Mouse (Mus musculus) liver, embryonic 16.5 days (tissue): ENCODE measurements around the gene Hist1h2bp. TPM values are rescaled to one million over a fixed set of nuclear protein-coding genes. Genes with fewer than 3 reads are reported as not detected.
"Not testable (repeated sequence)": the region's sequence is repeated elsewhere in the genome, so short reads cannot be mapped to it uniquely, and the experiment has no call there.

Source experiments
- ATAC-seq: fragments of 200-750 bp; cut with Nextera tagmentation; 2 replicates; pipeline ENCODE4 v1.8.0; 2017; ENCODE audit warnings: low read depth, mild to moderate bottlenecking, moderate number of reproducible peaks, moderate library complexity
- H3K27ac ChIP-seq: fragments of 300-500 bp; sonication (generic); 2 replicates; pipeline ENCODE4 v1.5.1; 2014; ENCODE audit warnings: mild to moderate bottlenecking, low read length
- H3K27me3 ChIP-seq: fragments of 300-500 bp; sonication (generic); 2 replicates; pipeline ENCODE4 v1.6.1; 2014; ENCODE audit warnings: low read depth, low read length, mixed read lengths; ENCODE audit not compliant: control insufficient read depth, insufficient read depth
- H3K36me3 ChIP-seq: fragments of 300-500 bp; sonication (generic); 2 replicates; pipeline ENCODE4 v1.6.1; 2014; ENCODE audit warnings: mild to moderate bottlenecking; ENCODE audit not compliant: control insufficient read depth, insufficient read depth
- H3K4me1 ChIP-seq: fragments of 300-500 bp; sonication (generic); 2 replicates; pipeline ENCODE4 v1.6.1; 2014; ENCODE audit warnings: low read depth, low read length, mixed read lengths; ENCODE audit not compliant: control insufficient read depth
- H3K4me2 ChIP-seq: fragments of 300-500 bp; sonication (generic); 2 replicates; pipeline ENCODE4 v1.6.1; 2014; ENCODE audit warnings: low read depth, low read length, mixed read lengths
- H3K4me3 ChIP-seq: fragments of 300-500 bp; sonication (generic); 2 replicates; pipeline ENCODE4 v1.5.1; 2014; ENCODE audit warnings: low read depth, mild to moderate bottlenecking, low read length
- H3K9ac ChIP-seq: fragments of 300-500 bp; sonication (generic); 2 replicates; pipeline ENCODE4 v1.6.1; 2014; ENCODE audit warnings: low read depth, low read length
- H3K9me3 ChIP-seq: fragments of 300-500 bp; sonication (generic); replicated peaks from 2 replicates; pipeline ENCODE4 v1.6.1; 2016; ENCODE audit warnings: low read length; ENCODE audit not compliant: control insufficient read depth
- WGBS: fragments of 180-500 bp; shearing (Covaris S2); extraction: QIAGEN DNeasy Blood & Tissue Kit; methylation state at CpG from one replicate; pipeline ENCODE4 v1.1.7; 2014; ENCODE audit not compliant: insufficient replicate concordance; 5-methylcytosine and 5-hydroxymethylcytosine counted together
- polyA plus RNA-seq: library from polyadenylated mRNA; unstranded; fragments of >200 nt; fragmentation: Nextera tagmentation; extraction: Ambion mirVana; gene quantifications from 2 replicates; pipeline ENCODE4 v1.2.1, GENCODE M21; 2015

Gene Hist1h2bp
- 3.8 and 7.6 TPM in 2 replicates for polyA plus RNA-seq

DNA sequence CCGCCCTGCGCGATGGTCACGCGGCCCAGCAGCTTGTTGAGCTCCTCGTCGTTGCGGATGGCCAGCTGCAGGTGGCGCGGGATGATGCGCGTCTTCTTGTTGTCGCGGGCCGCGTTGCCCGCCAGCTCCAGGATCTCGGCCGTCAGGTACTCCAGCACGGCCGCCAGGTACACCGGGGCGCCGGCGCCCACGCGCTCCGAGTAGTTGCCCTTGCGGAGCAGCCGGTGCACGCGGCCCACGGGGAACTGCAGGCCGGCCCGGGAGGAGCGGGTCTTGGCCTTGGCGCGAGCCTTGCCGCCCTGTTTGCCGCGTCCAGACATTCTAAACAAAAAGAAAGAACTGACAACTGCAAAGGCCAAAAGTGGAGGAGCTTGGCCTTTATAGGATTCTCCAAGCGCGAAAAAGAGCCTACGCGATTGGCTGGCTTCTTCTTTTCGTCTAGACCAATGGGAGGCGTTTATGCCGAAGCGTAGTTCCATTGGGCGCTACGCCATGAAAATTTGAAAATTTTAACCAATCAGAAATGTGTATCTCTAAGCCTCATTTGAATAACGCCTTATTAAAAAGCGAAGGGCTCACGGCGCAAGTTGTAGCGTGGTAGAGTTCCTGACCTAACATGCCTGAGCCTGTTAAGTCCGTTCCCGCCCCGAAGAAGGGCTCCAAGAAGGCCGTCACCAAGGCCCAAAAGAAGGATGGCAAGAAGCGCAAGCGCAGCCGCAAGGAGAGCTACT, at the start of gene Hist1h2bp, which contains the start of gene Hist1h2an:
TSS of gene Hist1h2bp (plus strand) at position 563 of the 731 bp plus-strand sequence.
TSS of gene Hist1h2an (minus strand) at position 320 of the 731 bp plus-strand sequence.
- not testable (repeated sequence) for H3K36me3 ChIP-seq, H3K27me3 ChIP-seq, H3K9me3 ChIP-seq
- peak; percentile 83 for ATAC-seq
- Histone ChIP-seq H3K9ac (peak within 1 kb of the TSS; percentile 81), H3K4me3 (peak within 1 kb of the TSS; percentile 60), H3K27ac (peak within 1 kb of the TSS; percentile 97), H3K4me1 (peaks cover 28% of the 10 kb centered on the region), H3K4me2 (peak within 1 kb of the TSS; percentile 77)
- under 1% methylated on average over 38 of the region's 63 CpGs for WGBS

DNA sequence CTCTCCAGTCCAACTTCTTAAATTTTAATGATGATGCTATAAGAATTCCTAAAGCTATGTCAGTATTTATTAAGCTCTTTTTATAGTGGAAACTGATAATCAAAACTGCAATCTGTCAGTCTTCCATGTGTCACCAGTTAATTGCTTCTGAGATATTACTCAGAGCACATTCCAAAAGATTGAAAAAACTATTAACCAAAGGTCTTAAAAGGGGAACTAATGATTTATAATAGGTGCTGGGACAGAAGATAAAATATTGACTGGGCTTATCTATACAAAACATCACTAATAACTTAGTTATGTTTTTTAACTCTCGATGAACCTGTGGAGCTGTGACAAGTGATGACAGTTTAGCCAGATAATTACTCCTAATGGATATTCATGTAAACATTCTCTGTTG, 42.3 kb upstream of the Hist1h2bp start:
- peaks cover 12% of the 10 kb centered on the region for H3K4me1 ChIP-seq
- no peak overlapping the region for H3K9ac ChIP-seq
- no peak overlapping the region for H3K4me2 ChIP-seq
- H3K27me3 ChIP-seq: no peaks in the 10 kb centered on the region
- H3K9me3 ChIP-seq: no peaks in the 10 kb centered on the region
- no peak for ATAC-seq
- H3K27ac ChIP-seq: no peak overlapping the region
- H3K4me3 ChIP-seq: no peak overlapping the region
- 22% methylated on average over 1 of the region's 1 CpGs for WGBS
- peaks cover 4% of the 10 kb centered on the region; the same call in 1 of the 2 replicates for H3K36me3 ChIP-seq

DNA sequence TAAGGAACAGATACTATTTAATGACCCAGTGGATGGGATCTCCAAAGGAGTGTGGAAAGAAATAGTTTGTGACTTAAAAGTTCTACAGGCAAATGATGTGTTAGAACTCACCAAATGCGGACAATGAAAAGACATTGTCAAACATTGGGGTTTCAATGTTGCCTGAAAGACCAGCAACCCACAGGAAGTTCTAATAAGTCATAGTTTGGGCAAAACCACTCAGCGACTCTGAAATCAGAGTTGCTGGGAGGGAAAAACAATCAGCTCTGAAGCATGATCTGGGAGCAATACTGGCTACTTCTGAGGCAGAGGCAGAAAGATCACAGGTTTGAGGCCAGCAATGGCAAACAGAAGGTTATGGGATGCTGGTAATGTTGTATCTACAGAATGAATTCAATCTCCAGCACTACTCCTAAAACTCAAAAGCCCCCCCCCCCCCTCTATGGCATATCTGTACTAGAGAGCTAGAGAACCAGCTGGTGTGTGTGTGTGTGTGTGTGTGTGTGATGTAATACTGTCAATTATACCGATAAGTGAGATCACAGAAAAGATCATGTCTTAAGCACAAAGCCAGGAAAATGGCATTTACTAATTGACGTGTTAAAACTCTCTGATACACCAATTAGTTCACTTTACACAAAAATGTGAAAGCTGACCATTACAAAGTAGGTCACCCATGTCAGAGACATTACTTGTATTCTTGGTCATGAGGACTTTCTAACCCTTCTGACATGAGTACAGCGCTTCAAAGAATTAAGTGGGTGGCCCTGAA, 37.7 kb upstream of the Hist1h2bp start:
- ATAC-seq: no peak
- Histone ChIP-seq H3K4me3 (peak overlapping the region; percentile 76), H3K4me2 (peak overlapping the region; percentile 76), H3K4me1 (peaks cover 17% of the 10 kb centered on the region), H3K27me3 (no peaks in the 10 kb centered on the region), H3K36me3 (peaks cover 4% of the 10 kb centered on the region; the same call in 1 of the 2 replicates), H3K27ac (peak overlapping the region; percentile 94), H3K9me3 (no peaks in the 10 kb centered on the region), H3K9ac (peak overlapping the region; percentile 87)
- 2% methylated on average over 5 of the region's 5 CpGs for WGBS

DNA sequence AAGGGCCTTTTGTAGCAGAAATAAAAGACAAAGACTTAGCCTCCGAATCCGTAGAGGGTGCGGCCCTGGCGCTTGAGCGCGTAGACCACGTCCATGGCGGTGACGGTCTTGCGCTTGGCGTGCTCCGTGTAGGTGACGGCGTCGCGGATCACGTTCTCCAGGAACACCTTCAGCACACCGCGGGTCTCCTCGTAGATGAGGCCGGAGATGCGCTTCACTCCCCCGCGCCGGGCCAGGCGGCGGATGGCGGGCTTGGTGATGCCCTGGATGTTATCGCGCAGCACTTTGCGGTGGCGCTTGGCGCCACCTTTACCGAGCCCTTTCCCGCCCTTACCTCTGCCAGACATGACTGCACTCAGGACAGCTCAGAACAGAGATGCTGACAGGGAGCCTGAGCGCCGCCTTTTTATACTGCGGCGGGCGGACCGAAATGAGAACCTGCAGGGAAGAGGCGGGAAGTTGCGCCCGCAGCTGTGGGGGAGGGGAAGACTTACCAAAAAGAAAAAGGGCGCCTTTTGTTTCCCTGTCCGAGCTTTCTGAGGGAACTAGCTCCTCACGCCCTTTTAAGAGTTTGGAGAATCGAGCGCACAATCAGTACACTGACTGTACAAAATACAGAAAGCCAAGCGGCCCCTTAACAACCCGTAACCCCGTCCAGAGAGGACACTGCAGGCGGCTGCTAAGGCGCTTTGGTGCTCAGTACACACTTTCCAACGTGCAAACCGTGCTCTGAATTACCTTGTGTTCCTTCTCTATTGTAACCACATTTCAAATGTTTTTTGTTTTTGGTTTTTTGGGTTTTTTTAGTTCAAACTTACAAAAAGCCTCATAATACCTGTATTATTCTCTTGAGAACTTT, 36.9 kb upstream of the Hist1h2bp start, which contains the start of gene Hist1h4k:
TSS of gene Hist1h4k (minus strand) at position 347 of the 859 bp plus-strand sequence.
- under 1% methylated on average over 41 of the region's 56 CpGs for WGBS
- not testable (repeated sequence) for H3K9me3 ChIP-seq, H3K27me3 ChIP-seq, H3K36me3 ChIP-seq
- Histone ChIP-seq H3K4me3 (peak within 1 kb of the TSS; percentile 76), H3K4me2 (peak within 1 kb of the TSS; percentile 76), H3K9ac (peak within 1 kb of the TSS; percentile 87), H3K27ac (peak within 1 kb of the TSS; percentile 99), H3K4me1 (peaks cover 17% of the 10 kb centered on the region)
- ATAC-seq: peak; percentile 58

DNA sequence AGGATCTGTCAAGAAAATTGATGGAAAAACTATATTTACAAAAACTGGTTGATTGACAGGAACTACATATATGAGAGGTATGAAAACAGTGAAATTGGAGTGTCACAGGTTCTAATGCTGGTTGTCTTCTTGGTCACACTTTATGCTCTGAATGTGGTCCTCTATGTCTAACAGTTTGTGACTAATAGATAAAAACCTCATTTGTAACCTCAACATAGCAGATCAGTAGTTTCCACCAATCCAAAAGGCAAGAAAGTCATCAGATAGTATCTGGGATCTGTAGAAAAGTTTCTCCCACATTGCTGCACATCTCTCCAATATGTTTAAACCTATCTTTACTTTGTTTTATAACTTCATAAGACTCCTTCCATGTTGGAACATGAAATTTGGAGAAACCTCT, 35.8 kb upstream of the Hist1h2bp start:
- no peaks in the 10 kb centered on the region for H3K9me3 ChIP-seq
- peak overlapping the region; percentile 70 for H3K9ac ChIP-seq
- ATAC-seq: no peak
- H3K27ac ChIP-seq: peak overlapping the region; percentile 99
- peak overlapping the region; percentile 75 for H3K4me2 ChIP-seq
- no peaks in the 10 kb centered on the region for H3K27me3 ChIP-seq
- H3K36me3 ChIP-seq: peaks cover 4% of the 10 kb centered on the region; the same call in 1 of the 2 replicates
- H3K4me1 ChIP-seq: peaks cover 15% of the 10 kb centered on the region
- H3K4me3 ChIP-seq: peak overlapping the region; percentile 6

DNA sequence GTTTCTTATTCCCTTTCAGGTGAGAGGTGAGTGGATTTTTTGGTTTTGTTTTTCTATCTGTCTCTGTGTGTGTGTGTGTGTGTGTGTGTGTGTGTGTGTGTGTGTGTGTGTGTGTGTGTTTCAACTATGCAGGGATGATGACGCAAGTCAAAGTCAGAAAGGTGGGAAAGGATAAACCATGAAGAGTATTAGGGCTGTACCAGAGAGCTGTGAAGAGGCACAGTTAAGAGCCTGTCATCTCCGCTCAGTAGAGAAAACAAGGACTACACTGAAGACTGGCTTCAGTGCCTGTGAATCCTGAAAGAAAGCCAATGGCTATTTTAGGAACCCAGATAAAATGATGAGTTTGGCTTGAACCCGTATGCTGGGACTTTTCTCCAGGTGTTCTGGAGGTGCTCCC, 35.4 kb upstream of the Hist1h2bp start:
- no peaks in the 10 kb centered on the region for H3K27me3 ChIP-seq
- no peak for ATAC-seq
- peaks cover 12% of the 10 kb centered on the region for H3K4me1 ChIP-seq
- peak overlapping the region; percentile 99 for H3K27ac ChIP-seq
- no peaks in the 10 kb centered on the region for H3K9me3 ChIP-seq
- peak overlapping the region; percentile 75 for H3K4me2 ChIP-seq
- peaks cover 4% of the 10 kb centered on the region; the same call in 1 of the 2 replicates for H3K36me3 ChIP-seq
- peak overlapping the region; percentile 63 for H3K4me3 ChIP-seq
- peak overlapping the region; percentile 70 for H3K9ac ChIP-seq
- WGBS: 39% methylated on average over 3 of the region's 3 CpGs

DNA sequence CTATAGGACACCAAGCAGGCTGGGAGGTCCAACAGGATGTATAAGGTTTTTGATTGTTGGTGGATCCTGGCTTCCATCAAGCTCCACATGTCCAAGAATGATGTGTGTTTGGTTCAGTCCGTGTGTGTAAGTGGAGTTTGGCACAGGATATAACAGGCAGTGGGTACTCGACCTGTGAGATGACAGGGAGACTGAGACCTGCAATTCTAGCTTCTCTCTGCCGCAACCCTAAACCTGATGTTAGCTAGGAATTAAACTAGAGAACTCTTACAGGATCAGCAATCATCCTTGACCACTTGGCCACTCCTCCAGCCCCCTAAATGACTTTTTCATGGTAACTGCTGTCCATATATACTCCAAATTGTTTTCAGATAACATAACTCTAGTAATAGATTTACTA, 34.9 kb upstream of the Hist1h2bp start:
- no peak for ATAC-seq
- Histone ChIP-seq H3K4me3 (peak overlapping the region; percentile 63), H3K9ac (peak overlapping the region; percentile 70), H3K27me3 (no peaks in the 10 kb centered on the region), H3K4me2 (peak overlapping the region; percentile 75), H3K9me3 (no peaks in the 10 kb centered on the region), H3K27ac (peak overlapping the region; percentile 99), H3K36me3 (peaks cover under 1% of the 10 kb centered on the region; the same call in 1 of the 2 replicates), H3K4me1 (peaks cover 11% of the 10 kb centered on the region)
- WGBS: 31% methylated on average over 3 of the region's 3 CpGs

DNA sequence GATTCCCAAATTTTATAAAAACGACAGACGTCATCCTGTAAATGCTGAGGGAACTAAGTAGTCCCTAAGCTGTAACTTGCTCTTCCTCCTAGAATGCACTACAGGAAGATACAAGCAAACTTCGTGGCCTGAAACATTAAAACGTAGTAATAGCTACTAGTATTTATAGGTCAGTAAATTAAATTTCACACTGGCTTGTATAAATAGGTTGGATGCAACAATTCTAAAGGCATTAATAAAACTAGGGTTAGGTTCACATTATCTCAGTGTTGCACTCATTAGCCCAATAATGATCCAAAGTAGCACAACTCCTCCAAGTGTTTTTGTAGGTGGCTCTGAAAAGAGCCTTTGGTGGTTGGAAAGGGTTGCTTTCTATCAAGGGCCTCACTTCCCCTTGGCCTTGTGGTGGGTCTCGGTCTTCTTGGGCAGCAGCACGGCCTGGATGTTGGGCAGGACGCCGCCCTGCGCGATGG, 34.2 kb upstream of the Hist1h2bp start:
- peak overlapping the region; percentile 63 for H3K4me3 ChIP-seq
- under 1% methylated on average over 10 of the region's 10 CpGs for WGBS
- peak overlapping the region; percentile 75 for H3K4me2 ChIP-seq
- no peak for ATAC-seq
- H3K4me1 ChIP-seq: peaks cover 8% of the 10 kb centered on the region
- H3K27me3 ChIP-seq: no peaks in the 10 kb centered on the region
- peak overlapping the region; percentile 70 for H3K9ac ChIP-seq
- H3K9me3 ChIP-seq: no peaks in the 10 kb centered on the region
- peak overlapping the region; percentile 99 for H3K27ac ChIP-seq
- no peaks in the 10 kb centered on the region for H3K36me3 ChIP-seq
